Mouse (Mus musculus) adrenal gland, postnatal 36 days (tissue): Measurements from ENCODE around the gene Bloc1s6. TPM values are rescaled to one million over a fixed set of nuclear protein-coding genes. Genes with fewer than 3 reads are reported as not detected.

Source experiments
- DNase-seq, 2 experiments: peaks; one replicate each; pipeline ENCODE4 v3.0.0; 2021; ENCODE audit warnings: mixed read lengths in 1 of 2
- total RNA-seq, 2 experiments: library from RNA; stranded (reverse); gene quantifications; 2 replicates each; pipeline ENCODE4 v1.2.3; 2021

The Bloc1s6 gene
- total RNA-seq, 2 experiments from 2014 or later, result 24.5 to 29.8 TPM

DNA sequence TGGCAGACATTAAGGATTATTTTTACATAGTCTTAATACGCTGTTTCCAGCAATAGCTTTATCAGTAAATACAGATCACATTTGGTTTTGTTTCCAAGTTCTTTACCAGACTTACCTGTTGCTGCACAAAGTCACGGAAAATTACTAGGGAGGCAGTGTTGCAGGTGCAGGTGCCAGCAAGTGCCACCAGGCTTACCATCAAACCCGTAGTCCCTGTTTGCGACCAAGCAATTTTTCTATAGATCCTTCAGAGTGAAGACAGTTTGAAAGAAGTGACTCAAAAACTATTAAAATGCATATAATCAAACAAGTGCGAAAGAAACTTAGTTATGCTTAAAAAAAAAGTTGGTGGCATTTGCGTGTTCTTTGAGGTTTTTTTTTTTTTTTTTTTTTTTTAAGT lies 26.2 kb downstream of the Bloc1s6 start:
- no peak for DNase-seq

DNA sequence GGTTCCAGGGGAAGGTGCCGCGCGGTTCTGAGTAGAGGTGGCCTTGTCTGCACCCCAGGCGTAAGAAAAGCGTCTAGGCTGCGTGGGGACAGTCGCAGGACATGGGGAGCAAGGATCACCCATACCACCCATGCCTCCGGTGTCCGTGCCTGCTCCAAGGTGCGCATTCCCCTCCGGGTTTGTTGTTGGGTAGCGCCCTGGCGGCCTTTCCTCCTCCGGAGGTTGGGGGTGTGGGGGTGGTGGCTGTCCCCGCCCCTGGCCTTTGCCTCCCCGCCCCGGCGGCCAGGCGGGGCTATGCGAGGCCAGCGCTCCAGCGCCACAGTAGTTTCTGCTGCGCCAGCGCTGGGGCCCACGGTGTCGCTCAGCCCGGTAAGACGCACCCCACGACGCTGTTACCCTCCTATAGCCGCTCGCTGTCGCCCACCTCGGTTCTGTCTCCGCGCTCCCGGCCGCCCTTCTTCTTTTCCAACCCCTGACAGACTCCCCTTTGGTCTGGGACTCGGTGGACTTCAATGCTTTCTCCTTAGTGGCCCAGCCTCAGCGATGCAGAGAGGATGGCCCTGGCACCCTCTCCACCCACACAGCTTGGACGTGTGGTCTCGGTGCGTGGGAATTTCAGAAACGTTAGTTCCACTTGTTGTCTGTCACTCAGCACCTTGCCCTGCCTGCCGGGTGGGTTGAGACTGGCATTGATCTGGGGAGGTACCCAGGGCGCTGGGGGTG lies 26.9 kb downstream of the Bloc1s6 start, which contains the start of gene Sqor:
Gene Sqor, plus strand, starts transcription at position 167 of the 723 bp plus-strand sequence.
- DNase-seq, result peak; percentile 88 to 94

DNA sequence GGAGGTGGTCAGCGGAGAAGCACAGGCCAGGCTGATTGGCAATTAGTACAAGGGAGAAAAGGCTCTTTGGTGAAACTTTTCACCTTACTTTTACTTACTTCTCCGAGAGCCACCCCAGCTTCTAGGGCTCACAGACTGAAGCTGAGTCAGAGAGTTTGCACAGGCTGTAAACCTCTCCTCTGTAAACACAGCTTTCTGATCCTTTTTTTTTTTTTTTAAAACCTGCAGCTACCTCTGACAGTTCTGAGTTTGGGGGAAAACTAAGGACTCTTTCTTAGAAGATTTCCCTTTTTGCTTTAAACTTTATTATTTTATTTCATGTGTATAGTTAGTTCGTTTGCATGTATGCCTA lies 27.5 kb downstream of the Bloc1s6 start:
- no peak for DNase-seq

DNA sequence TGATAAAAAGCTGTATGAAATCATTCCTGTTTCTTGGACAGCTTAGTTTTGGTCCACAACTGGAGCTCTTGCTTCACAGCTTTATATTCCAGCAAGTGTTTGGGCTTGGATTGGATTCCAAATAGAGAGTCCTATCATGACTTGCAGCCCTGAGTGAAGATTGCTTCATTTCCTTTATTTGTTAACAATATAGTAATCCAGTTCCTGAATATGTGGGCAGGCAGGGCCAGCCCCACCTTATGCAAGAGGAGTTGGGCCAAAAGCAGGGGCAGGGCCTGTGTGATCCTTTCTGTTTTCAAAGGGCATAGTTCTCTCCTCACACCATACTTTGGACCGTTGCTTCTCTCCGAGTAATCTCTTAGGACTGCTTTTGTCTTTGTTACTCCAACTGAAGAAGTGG lies 32.7 kb downstream of the Bloc1s6 start:
- DNase-seq, result peak in 1 of 2 experiments; percentile 21

DNA sequence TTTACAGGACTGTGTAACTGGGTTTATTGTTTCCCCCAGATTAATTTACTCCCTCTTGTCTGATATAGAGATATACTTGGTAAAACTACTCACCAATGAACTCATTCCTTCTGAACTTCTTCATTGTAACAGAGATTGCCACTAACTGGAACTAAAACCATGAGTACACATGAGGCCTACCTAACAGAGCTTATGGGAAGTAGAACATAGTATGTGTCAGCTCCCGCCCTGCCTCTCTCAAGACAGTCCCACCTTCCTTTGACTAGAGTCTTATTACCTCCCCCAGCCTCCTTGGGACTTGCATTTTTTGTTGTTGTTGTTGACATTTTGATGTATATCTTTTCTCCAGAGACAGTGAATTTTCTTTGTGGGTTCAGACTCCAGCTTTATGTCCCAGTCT lies 34.6 kb downstream of the Bloc1s6 start:
- DNase-seq, result no peak

DNA sequence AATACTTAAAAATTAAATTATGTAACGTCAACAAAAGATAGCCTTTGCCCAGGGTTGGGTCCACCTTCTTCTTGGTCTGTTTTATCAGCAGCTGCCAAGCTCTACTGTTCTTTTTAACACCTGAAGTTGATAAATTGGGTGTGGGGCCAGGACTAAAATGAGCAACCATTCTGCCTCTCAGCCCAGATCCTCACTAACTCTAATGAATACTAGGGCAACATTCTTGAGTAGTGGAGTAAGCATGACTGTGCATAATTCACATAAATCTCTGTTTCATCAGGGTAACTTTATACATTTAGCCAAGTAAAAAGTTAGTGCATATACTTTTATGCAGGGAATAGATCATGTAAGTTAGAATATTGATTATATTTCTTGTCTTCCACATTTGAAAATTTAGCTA lies 37.2 kb downstream of the Bloc1s6 start:
- no peak for DNase-seq

DNA sequence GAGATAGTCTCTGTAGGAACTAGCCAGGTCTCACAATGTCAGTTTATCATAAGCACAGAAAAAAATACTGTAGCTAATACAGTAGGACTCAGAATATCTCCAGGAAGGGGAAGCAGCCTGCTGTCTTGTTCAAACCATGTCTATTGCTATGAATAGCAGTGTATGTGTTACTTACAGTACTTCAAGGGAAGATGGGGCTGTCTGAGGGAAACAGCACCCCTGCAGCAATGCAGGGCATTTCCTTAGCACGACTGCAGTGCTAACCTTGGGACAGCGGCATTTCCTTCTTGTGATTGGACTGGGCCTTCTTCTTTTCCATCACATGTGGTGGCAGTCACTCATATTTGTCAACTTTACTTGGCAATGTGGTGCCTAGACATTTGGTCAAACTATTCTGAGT lies 38.5 kb downstream of the Bloc1s6 start:
- no peak for DNase-seq

DNA sequence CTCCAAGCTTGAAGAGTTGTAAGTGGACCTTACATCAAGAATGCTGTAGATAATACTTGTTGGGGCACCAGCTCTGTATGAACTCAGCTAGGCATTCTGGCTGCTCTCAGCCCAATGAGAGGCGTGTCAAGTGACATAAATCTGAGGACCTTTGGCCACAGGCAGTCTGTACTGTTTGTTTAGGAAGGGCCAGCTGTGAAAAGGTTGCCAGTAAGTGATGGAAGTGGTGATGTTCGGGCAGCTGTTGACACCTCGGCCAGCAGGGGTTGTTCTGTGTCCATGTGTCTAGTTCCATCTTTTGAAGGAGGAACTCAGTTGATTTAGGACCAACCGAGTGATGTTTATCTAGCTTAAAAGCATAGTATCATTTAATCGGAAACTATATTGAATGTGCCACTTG lies 41.7 kb downstream of the Bloc1s6 start:
- DNase-seq, result no peak

DNA sequence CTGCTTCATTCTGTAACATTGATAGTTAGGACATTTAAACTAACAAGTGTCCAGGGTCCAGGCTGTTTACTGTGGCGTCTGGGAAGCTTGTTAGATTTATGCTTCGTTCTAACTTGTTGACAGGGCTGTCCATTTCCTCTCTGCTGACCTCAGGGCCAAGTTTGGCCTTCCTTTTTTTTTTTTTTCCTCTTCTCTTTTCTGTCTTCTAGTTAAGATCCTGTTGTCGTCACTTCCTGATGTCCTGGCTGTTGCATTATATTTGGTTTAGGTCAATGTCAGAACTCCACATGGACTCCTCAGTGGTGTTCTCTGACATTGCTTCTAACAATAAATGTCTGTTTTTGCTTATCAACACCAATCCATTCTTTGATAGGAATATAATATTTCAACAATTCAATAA lies 42.1 kb downstream of the Bloc1s6 start:
- DNase-seq, result no peak

DNA sequence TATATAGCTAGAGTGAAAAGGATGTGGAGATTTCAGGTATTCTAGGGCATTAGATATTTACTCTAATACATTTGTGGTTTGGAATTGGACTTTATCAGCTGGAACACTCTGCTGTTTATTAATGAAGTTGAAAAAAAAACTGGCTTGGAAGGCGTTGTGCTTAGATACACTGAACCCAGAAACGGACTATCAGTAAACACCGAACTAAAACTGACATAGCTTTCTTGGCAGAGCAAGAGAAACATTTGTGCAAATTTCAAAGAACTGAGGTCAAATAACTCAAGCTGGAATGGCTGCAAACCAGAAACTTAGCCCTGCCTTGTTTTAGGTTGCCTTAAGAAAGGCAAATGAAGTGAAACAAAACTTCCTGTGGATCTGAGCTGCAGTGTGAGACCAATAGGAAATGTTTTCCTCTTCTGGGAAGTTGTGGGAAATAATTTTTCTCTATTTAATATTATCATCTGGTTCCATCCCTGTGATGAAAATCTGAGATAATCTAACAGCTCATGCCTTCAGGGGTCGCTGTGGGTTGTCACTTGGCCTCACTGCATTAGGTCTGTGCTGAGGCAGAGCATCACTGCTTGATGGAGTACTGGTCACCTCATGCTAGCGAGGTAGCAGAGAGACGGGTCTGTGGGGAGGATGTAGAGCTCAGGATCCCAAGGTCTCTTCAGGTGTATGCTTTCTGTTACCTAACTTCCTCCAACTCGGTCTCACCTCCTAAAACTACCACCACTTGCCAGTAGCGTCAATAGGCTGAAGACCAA lies 43.5 kb downstream of the Bloc1s6 start:
- DNase-seq, result no peak

DNA sequence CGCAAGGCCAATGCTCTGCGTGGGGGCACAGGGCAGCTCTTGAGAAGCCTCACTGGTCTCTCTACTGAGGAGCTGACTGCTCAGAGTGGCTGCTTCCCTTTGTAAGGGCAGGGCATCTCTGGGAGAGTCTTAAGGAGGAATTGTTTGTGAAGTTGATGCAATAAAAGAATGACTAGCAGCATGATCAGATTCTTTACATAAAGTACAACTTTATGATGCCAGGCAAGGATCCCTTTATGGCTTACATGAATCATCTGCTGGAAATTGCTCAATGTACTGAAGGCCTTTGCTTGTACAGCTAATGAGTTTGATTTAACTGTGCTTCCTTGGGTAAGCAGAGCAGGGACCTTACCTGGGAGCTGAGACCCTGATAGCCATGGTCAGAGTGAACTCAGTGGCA lies 45.4 kb downstream of the Bloc1s6 start:
- DNase-seq, result no peak

DNA sequence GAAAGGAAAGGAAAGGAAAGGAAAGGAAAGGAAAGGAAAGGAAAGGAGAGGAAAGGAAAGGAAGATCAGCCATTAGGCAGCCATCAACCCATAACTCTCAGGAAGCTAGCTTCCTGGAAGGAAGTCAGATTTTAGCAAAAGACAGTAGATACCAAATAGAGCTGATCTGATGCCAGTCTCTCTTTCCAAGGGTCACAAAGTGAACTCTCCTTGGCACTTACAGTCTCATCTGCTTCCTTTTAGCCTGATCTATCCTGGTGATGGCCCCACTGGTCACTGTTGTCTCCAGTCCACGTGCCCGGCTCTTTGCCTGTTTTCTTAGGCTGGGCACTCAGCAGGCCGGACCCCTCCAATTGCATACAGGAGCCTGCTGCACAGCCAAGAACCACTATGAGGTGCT lies 46.4 kb downstream of the Bloc1s6 start:
- no peak for DNase-seq

DNA sequence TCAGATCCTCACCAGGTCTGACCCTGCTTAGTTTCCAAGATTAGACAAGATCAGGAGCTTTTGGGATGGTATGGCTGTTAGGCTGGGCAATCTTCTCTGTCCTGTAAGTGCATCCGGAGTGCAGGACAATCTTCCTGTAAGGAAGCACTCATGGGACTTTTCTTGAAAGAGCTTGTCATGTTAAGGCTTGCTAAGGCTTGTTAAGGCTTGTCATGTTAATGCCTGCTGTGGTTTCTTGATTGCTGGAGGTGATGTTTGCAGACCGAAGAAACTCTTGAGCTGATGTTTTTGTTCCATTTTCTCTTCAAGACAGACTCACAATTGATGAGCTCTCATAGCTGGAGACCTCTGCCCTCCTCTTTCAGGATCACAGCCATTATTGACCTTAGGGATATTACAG lies 47.9 kb downstream of the Bloc1s6 start:
- no peak for DNase-seq

DNA sequence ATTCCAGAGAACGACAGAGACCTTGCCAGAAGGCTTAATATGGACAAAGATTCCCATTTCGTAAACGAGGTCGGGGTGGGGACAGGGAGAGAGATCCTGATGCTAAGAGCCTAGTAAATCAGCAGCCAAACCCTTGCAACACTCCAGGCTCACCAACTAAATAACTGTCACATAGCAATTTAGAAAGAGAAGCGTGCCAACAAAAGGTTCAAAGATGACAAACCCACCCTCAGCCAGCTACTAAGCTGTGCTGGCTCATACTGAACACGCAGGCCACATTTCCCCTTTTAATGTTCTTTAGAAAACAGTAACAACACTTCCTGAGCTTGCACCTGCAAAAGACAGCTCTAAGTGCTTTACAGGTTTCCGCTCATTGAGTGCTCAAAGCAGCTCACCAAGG lies 51.0 kb downstream of the Bloc1s6 start:
- peak; percentile 7 to 28 for DNase-seq

DNA sequence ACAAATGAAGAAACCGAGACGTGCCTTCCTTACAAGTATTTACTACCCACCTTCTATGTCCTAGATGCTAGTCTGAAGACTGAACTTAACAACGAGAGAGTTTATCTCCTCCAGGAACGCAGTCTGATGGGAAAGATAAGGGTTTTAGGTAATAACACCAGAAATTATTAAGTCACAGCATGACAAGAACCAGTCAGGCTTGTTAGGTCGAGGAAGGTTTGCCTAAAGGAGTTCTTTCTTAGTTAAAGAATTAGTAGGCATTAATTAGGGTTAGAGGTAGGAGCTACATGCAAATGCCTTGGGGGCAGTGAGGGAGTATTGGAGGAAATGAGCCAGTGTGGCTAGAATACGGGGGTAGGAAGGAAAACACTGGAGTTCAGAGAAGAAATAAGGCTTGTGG lies 51.4 kb downstream of the Bloc1s6 start:
- DNase-seq, result no peak

Other genes starting within 250 kb of the Bloc1s6 start
- 1 to 10 TPM; 4.9 to 5.5 TPM for gene Gatm, start 127.2 kb upstream of the Bloc1s6 start, total RNA-seq
- gene AA467197, start 101.5 kb upstream of the Bloc1s6 start, total RNA-seq, result 1 to 10 TPM in 1 of 2 experiments, under 1 TPM in 1; 0.72 to 1.8 TPM
- 10 to 100 TPM; 29.4 to 37.7 TPM for gene Slc30a4, start 35.8 kb upstream of the Bloc1s6 start, total RNA-seq
- gene Sqor, start 26.7 kb downstream of the Bloc1s6 start, total RNA-seq, result 10 to 100 TPM; 57.2 to 63.0 TPM